Mouse (Mus musculus): ENCODE results near the gene Akt1. TPM values are rescaled to one million over a fixed set of nuclear protein-coding genes. Genes with fewer than 3 reads are reported as not detected.

Akt1 gene
- polyA plus RNA-seq, 1 experiment = 70.4 TPM

DNA sequence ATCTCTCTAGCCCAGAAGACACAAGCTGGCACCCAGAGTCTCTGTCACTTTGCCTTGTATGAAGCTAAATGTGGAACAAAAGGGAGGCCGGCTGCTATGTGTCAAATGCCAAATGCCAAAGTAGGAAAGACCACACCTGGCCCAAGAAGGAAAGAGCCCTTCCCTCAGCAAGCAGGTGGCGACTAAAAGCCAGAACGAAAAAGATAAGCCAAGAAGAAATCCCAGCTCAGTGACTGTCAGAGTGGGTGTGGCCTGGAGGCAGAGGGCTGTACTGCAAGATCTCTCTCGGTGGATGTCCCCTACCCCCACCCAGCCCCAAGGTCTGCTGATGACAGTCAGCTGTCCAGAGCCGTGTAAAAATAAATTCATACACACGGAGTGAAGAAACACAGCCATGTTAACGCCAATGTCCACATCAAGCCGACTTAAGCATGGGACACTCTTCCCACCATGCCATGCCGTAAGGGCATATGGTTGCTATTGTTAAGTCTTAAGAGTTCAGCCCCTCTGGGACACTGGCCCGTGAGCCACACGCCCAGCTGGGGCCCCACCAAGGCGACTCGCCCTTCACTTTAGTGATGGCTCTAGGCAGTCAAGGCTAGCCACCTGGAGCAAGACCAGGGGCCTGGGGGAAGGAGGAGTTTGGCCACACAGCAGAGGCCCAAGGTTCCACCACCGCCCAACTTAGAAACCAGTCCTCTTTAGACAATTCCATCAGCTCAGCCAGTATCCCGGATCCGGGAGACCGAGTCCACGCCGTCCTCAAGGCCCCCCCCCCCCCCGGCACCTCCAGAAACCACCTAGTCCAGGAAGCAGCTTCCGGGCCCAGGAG is 1.7 kb downstream of the Akt1 start:
- no peaks in the 10 kb centered on the region for H3K4me1 ChIP-seq (ENCODE audit: control insufficient read depth, insufficient read depth, low read length)
- peak overlapping the region; percentile 88 for H3K4me3 ChIP-seq (ENCODE audit: low read depth, low read length)
- no peaks in the 10 kb centered on the region for H3K9me3 ChIP-seq (replicated peaks; ENCODE audit: control insufficient read depth, insufficient read depth, low read length, poor library complexity, severe bottlenecking)
- TF ChIP-seq POLR2A (IDR thresholded peaks at IDR 0.05; ENCODE audit: insufficient read depth, low read length) (no peak), EP300 (IDR thresholded peaks at IDR 0.05; ENCODE audit: insufficient read depth, low read depth, low read length) (no peak), CTCF (IDR thresholded peaks at IDR 0.05; ENCODE audit: low read depth, low read length) (no peak)
- no peaks in the 10 kb centered on the region for H3K27me3 ChIP-seq (ENCODE audit: control insufficient read depth, insufficient read depth, low read length, poor library complexity, severe bottlenecking)
- no peak overlapping the region for H3K27ac ChIP-seq (ENCODE audit: insufficient read depth, low read length)
- no peaks in the 10 kb centered on the region; the same call in 1 of the 2 replicates for H3K36me3 ChIP-seq (ENCODE audit: control insufficient read depth, insufficient read depth, low read length, poor library complexity, severe bottlenecking)
- peak overlapping the region; percentile 95 for H3K9ac ChIP-seq (ENCODE audit: low read depth, poor library complexity, severe bottlenecking)

GRCm38 (mm10) chr12:112671891-112672290 is 2.8 kb downstream of the Akt1 start:
- H3K9me3 ChIP-seq (replicated peaks; ENCODE audit: control insufficient read depth, insufficient read depth, low read length, poor library complexity, severe bottlenecking) = no peaks in the 10 kb centered on the region
- no peak overlapping the region for H3K4me3 ChIP-seq (ENCODE audit: low read depth, low read length)
- no peaks in the 10 kb centered on the region for H3K4me1 ChIP-seq (ENCODE audit: control insufficient read depth, insufficient read depth, low read length)
- H3K27me3 ChIP-seq (ENCODE audit: control insufficient read depth, insufficient read depth, low read length, poor library complexity, severe bottlenecking) = no peaks in the 10 kb centered on the region
- H3K27ac ChIP-seq (ENCODE audit: insufficient read depth, low read length) = no peak overlapping the region
- no peak overlapping the region for H3K9ac ChIP-seq (ENCODE audit: low read depth, poor library complexity, severe bottlenecking)
- TF ChIP-seq EP300 (IDR thresholded peaks at IDR 0.05; ENCODE audit: insufficient read depth, low read depth, low read length) (no peak), CTCF (IDR thresholded peaks at IDR 0.05; ENCODE audit: low read depth, low read length) (peak; percentile 64), POLR2A (IDR thresholded peaks at IDR 0.05; ENCODE audit: insufficient read depth, low read length) (no peak)
- H3K36me3 ChIP-seq (ENCODE audit: control insufficient read depth, insufficient read depth, low read length, poor library complexity, severe bottlenecking) = no peaks in the 10 kb centered on the region; the same call in 1 of the 2 replicates

- no peaks in the 10 kb centered on the region for H3K27me3 ChIP-seq (ENCODE audit: control insufficient read depth, insufficient read depth, low read length, poor library complexity, severe bottlenecking)
- no peak overlapping the region for H3K4me3 ChIP-seq (ENCODE audit: low read depth, low read length)
- no peaks in the 10 kb centered on the region; the same call in 1 of the 2 replicates for H3K36me3 ChIP-seq (ENCODE audit: control insufficient read depth, insufficient read depth, low read length, poor library complexity, severe bottlenecking)
- H3K9ac ChIP-seq (ENCODE audit: low read depth, poor library complexity, severe bottlenecking) = no peak overlapping the region
- no peaks in the 10 kb centered on the region for H3K4me1 ChIP-seq (ENCODE audit: control insufficient read depth, insufficient read depth, low read length)
- no peaks in the 10 kb centered on the region for H3K9me3 ChIP-seq (replicated peaks; ENCODE audit: control insufficient read depth, insufficient read depth, low read length, poor library complexity, severe bottlenecking)
- H3K27ac ChIP-seq (ENCODE audit: insufficient read depth, low read length) = no peak overlapping the region
- TF ChIP-seq CTCF (IDR thresholded peaks at IDR 0.05; ENCODE audit: low read depth, low read length) (no peak), POLR2A (IDR thresholded peaks at IDR 0.05; ENCODE audit: insufficient read depth, low read length) (no peak), EP300 (IDR thresholded peaks at IDR 0.05; ENCODE audit: insufficient read depth, low read depth, low read length) (no peak)
Observed at GRCm38 (mm10) chr12:112670718-112671393, 3.8 kb downstream of the Akt1 start.

GRCm38 (mm10) chr12:112667619-112668297 is 6.9 kb downstream of the Akt1 start:
- no peaks in the 10 kb centered on the region for H3K4me1 ChIP-seq (ENCODE audit: control insufficient read depth, insufficient read depth, low read length)
- H3K36me3 ChIP-seq (ENCODE audit: control insufficient read depth, insufficient read depth, low read length, poor library complexity, severe bottlenecking) = no peaks in the 10 kb centered on the region; the same call in 1 of the 2 replicates
- H3K9me3 ChIP-seq (replicated peaks; ENCODE audit: control insufficient read depth, insufficient read depth, low read length, poor library complexity, severe bottlenecking) = no peaks in the 10 kb centered on the region
- no peaks in the 10 kb centered on the region for H3K27me3 ChIP-seq (ENCODE audit: control insufficient read depth, insufficient read depth, low read length, poor library complexity, severe bottlenecking)
- H3K4me3 ChIP-seq (ENCODE audit: low read depth, low read length) = no peak overlapping the region
- H3K27ac ChIP-seq (ENCODE audit: insufficient read depth, low read length) = no peak overlapping the region
- H3K9ac ChIP-seq (ENCODE audit: low read depth, poor library complexity, severe bottlenecking) = no peak overlapping the region
- TF ChIP-seq POLR2A (IDR thresholded peaks at IDR 0.05; ENCODE audit: insufficient read depth, low read length) (no peak), CTCF (IDR thresholded peaks at IDR 0.05; ENCODE audit: low read depth, low read length) (no peak), EP300 (IDR thresholded peaks at IDR 0.05; ENCODE audit: insufficient read depth, low read depth, low read length) (no peak)

DNA sequence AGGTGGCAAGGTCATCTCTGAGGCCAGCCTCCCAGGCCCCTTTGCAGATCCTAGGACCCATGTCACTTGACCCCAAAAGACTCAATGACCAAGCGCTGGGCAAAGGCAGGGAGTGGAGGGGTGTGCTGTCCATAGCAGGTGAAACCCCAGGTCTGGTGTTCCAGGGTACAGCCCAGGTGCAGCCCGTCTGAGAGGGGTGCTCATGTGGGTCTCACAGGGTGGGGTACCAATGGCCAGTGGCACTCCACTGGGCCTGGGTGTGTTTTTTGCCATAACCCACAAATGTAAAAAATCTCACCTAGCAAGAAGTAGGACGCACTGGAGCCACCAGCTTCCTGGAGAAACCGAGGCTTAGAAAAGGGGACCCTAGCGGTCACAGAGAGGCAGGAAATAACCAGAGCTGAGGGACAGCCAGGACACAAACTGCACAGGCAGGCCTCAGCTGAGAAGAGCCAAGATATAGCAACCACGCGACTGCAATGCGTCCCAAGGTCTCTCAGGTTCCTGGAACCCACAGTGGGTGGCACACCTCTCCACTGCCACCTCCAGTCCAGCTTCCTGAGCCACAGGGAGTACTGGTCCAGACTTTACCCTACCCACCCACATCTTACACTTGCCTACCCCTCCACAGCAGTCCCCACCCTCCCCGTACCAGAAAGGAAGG is 8.7 kb downstream of the Akt1 start:
- Histone ChIP-seq H3K27ac (ENCODE audit: insufficient read depth, low read length) (no peak overlapping the region), H3K36me3 (ENCODE audit: control insufficient read depth, insufficient read depth, low read length, poor library complexity, severe bottlenecking) (no peaks in the 10 kb centered on the region; the same call in 1 of the 2 replicates), H3K27me3 (ENCODE audit: control insufficient read depth, insufficient read depth, low read length, poor library complexity, severe bottlenecking) (no peaks in the 10 kb centered on the region), H3K4me1 (ENCODE audit: control insufficient read depth, insufficient read depth, low read length) (no peaks in the 10 kb centered on the region), H3K4me3 (ENCODE audit: low read depth, low read length) (no peak overlapping the region), H3K9ac (ENCODE audit: low read depth, poor library complexity, severe bottlenecking) (no peak overlapping the region), H3K9me3 (replicated peaks; ENCODE audit: control insufficient read depth, insufficient read depth, low read length, poor library complexity, severe bottlenecking) (no peaks in the 10 kb centered on the region)
- TF ChIP-seq POLR2A (IDR thresholded peaks at IDR 0.05; ENCODE audit: insufficient read depth, low read length) (no peak), CTCF (IDR thresholded peaks at IDR 0.05; ENCODE audit: low read depth, low read length) (no peak), EP300 (IDR thresholded peaks at IDR 0.05; ENCODE audit: insufficient read depth, low read depth, low read length) (no peak)

All from ES-Bruce4 (cell line).